Mouse (Mus musculus) MEL (cell line): ENCODE data around the gene 4931409K22Rik. TPM values are rescaled to one million over a fixed set of nuclear protein-coding genes. Genes with fewer than 3 reads are reported as not detected.

ENCODE experiments used
- DNase-seq: peaks from one replicate; pipeline ENCODE4 v3.0.0; 2011; ENCODE audit warnings: low read depth, low spot score
- H3K27ac ChIP-seq: 2 replicates; pipeline ENCODE4 v1.5.1; 2012; ENCODE audit warnings: low read depth, mild to moderate bottlenecking, control low read depth, low read length, moderate library complexity; ENCODE audit not compliant: control insufficient read depth
- H3K27me3 ChIP-seq, 2 experiments: fragments of 150-350 bp in 1 of 2; sonication (generic) in 1 of 2; 2 replicates each; pipeline ENCODE4 v1.6.1; 2012; ENCODE audit warnings: low read length in 2 of 2, mild to moderate bottlenecking in 2 of 2, improper control_type of control experiment in 1 of 2, moderate library complexity in 1 of 2; ENCODE audit not compliant: insufficient read depth in 2 of 2, control insufficient read depth in 1 of 2
- H3K36me3 ChIP-seq, 2 experiments: 2 replicates each; pipeline ENCODE4 v1.6.1; 2012 to 2014; ENCODE audit warnings: low read length in 2 of 2, improper control_type of control experiment in 1 of 2, inconsistent platforms in 1 of 2, mild to moderate bottlenecking in 1 of 2; ENCODE audit not compliant: insufficient read depth in 2 of 2, control insufficient read depth in 1 of 2
- H3K4me1 ChIP-seq, 2 experiments: fragments of 150-350 bp in 1 of 2; sonication (generic) in 1 of 2; 2 replicates each; pipeline ENCODE4 v1.6.1; 2012; ENCODE audit warnings: low read length in 2 of 2, improper control_type of control experiment in 1 of 2, mild to moderate bottlenecking in 1 of 2; ENCODE audit not compliant: insufficient read depth in 2 of 2, control insufficient read depth in 1 of 2
- H3K4me3 ChIP-seq, 2 experiments: fragments of 150-350 bp in 1 of 2; sonication (generic) in 1 of 2; 2 replicates each; pipeline ENCODE4 v1.5.1; 2012; ENCODE audit warnings: low read depth in 2 of 2, low read length in 2 of 2, mild to moderate bottlenecking in 2 of 2, moderate library complexity in 2 of 2, control low read depth in 1 of 2, improper control_type of control experiment in 1 of 2; ENCODE audit not compliant: control insufficient read depth in 1 of 2, insufficient read depth in 1 of 2
- H3K79me2 ChIP-seq: 2 replicates; pipeline ENCODE4 v1.6.1; 2012; ENCODE audit warnings: mild to moderate bottlenecking, low read length, moderate library complexity; ENCODE audit not compliant: control insufficient read depth, poor library complexity, insufficient read depth
- H3K9ac ChIP-seq: 2 replicates; pipeline ENCODE4 v1.6.1; 2012; ENCODE audit warnings: low read depth, mild to moderate bottlenecking, control low read depth, low read length, moderate library complexity; ENCODE audit not compliant: control insufficient read depth, poor library complexity, severe bottlenecking
- H3K9me3 ChIP-seq: fragments of 150-350 bp; sonication (generic); replicated peaks from 2 replicates; pipeline ENCODE4 v1.6.1; 2012; ENCODE audit warnings: mild to moderate bottlenecking, low read length, improper control_type of control experiment, moderate library complexity; ENCODE audit not compliant: insufficient read depth
- BHLHE40 ChIP-seq: IDR thresholded peaks from 2 replicates; pipeline ENCODE4 v1.6.1; 2012; ENCODE audit warnings: low read depth, mild to moderate bottlenecking, inconsistent platforms, low read length, improper control_type of control experiment, borderline replicate concordance
- CHD1 ChIP-seq: IDR thresholded peaks from 2 replicates; pipeline ENCODE4 v1.6.1; 2012; ENCODE audit warnings: low read depth, mild to moderate bottlenecking, inconsistent platforms, low read length, improper control_type of control experiment
- CHD2 ChIP-seq: IDR thresholded peaks from 2 replicates; pipeline ENCODE4 v1.6.1; 2011; ENCODE audit warnings: low read length, improper control_type of control experiment
- E2F4 ChIP-seq: IDR thresholded peaks from 2 replicates; pipeline ENCODE4 v1.6.1; 2011; ENCODE audit warnings: low read depth, low read length, improper control_type of control experiment, borderline replicate concordance
- ELF1 ChIP-seq: IDR thresholded peaks from 2 replicates; pipeline ENCODE4 v1.6.1; 2014; ENCODE audit warnings: low read depth, mild to moderate bottlenecking, inconsistent platforms, low read length, improper control_type of control experiment, moderate library complexity
- EP300 ChIP-seq, 2 experiments: IDR thresholded peaks; 2 replicates each; pipeline ENCODE4 v1.6.1; 2011; ENCODE audit warnings: improper control_type of control experiment in 2 of 2, low read length in 2 of 2, low read depth in 1 of 2, mild to moderate bottlenecking in 1 of 2
- GATA1 ChIP-seq: IDR thresholded peaks from 2 replicates; pipeline ENCODE4 v1.6.1; 2011; ENCODE audit warnings: low read depth, low read length, improper control_type of control experiment
- HCFC1 ChIP-seq: IDR thresholded peaks from 2 replicates; pipeline ENCODE4 v1.6.1; 2012; ENCODE audit warnings: low read depth, mild to moderate bottlenecking, inconsistent platforms, low read length, improper control_type of control experiment, moderate library complexity
- JUND ChIP-seq: IDR thresholded peaks from 2 replicates; pipeline ENCODE4 v1.6.1; 2011; ENCODE audit warnings: low read depth, mild to moderate bottlenecking, improper control_type of control experiment, low read length
- KAT2A ChIP-seq: conservative IDR thresholded peaks from 2 replicates; pipeline ENCODE4 v1.6.1; 2012; ENCODE audit warnings: low read depth, low read length, improper control_type of control experiment, inconsistent platforms
- MAX ChIP-seq: IDR thresholded peaks from 2 replicates; pipeline ENCODE4 v1.6.1; 2011; ENCODE audit warnings: low read length, improper control_type of control experiment
- MXI1 ChIP-seq: IDR thresholded peaks from 2 replicates; pipeline ENCODE4 v1.6.1; 2011; ENCODE audit warnings: mild to moderate bottlenecking, low read depth, low read length, improper control_type of control experiment
- NRF1 ChIP-seq: IDR thresholded peaks from 2 replicates; pipeline ENCODE4 v1.6.1; 2014; ENCODE audit warnings: low read depth, mild to moderate bottlenecking, inconsistent platforms, low read length, improper control_type of control experiment, moderate library complexity; ENCODE audit not compliant: poor library complexity, insufficient read depth, severe bottlenecking
- POLR2A ChIP-seq, 2 experiments: IDR thresholded peaks; 2 replicates each; pipeline ENCODE4 v1.6.1; 2011 to 2012; ENCODE audit warnings: low read length in 2 of 2, mild to moderate bottlenecking in 2 of 2, control low read depth in 1 of 2, improper control_type of control experiment in 1 of 2, low read depth in 1 of 2, moderate library complexity in 1 of 2; ENCODE audit not compliant: control insufficient read depth in 1 of 2, insufficient read depth in 1 of 2, poor library complexity in 1 of 2
- RCOR1 ChIP-seq: IDR thresholded peaks from 2 replicates; pipeline ENCODE4 v1.6.1; 2012; ENCODE audit warnings: low read depth, mild to moderate bottlenecking, inconsistent platforms, low read length, improper control_type of control experiment
- TAL1 ChIP-seq: IDR thresholded peaks from 2 replicates; pipeline ENCODE4 v1.6.1; 2012; ENCODE audit warnings: mild to moderate bottlenecking, inconsistent platforms, low read length, moderate library complexity, mixed read lengths
- TCF12 ChIP-seq: IDR thresholded peaks from 2 replicates; pipeline ENCODE4 v1.6.1; 2014; ENCODE audit warnings: low read depth, mild to moderate bottlenecking, inconsistent platforms, low read length, improper control_type of control experiment, moderate library complexity
- UBTF ChIP-seq: IDR thresholded peaks from 2 replicates; pipeline ENCODE4 v1.6.1; 2012; ENCODE audit warnings: low read depth, mild to moderate bottlenecking, inconsistent platforms, low read length, improper control_type of control experiment, moderate library complexity, borderline replicate concordance; ENCODE audit not compliant: insufficient read depth
- USF2 ChIP-seq, 2 experiments: IDR thresholded peaks; 2 replicates each; pipeline ENCODE4 v1.6.1; 2011 to 2012; ENCODE audit warnings: improper control_type of control experiment in 2 of 2, low read length in 2 of 2, borderline replicate concordance in 1 of 2, inconsistent platforms in 1 of 2, low read depth in 1 of 2, mild to moderate bottlenecking in 1 of 2; ENCODE audit not compliant: insufficient read depth in 1 of 2
- ZKSCAN1 ChIP-seq: IDR thresholded peaks from 2 replicates; pipeline ENCODE4 v1.6.1; 2012; ENCODE audit warnings: low read depth, mild to moderate bottlenecking, inconsistent platforms, low read length, improper control_type of control experiment, moderate library complexity
- ZNF384 ChIP-seq: IDR thresholded peaks from 2 replicates; pipeline ENCODE4 v1.6.1; 2012; ENCODE audit warnings: low read depth, mild to moderate bottlenecking, inconsistent platforms, low read length, improper control_type of control experiment
- polyA plus RNA-seq, 2 experiments: library from polyadenylated mRNA; stranded (reverse) in 1 of 2; unstranded in 1 of 2; fragments of >175 nt in 1 of 2; fragments of >200 nt in 1 of 2; gene quantifications; 2 replicates each; pipeline versions ENCODE4 v1.2.1 to v1.2.4; 2012; ENCODE audit warnings: low replicate concordance in 2 of 2, low read depth in 1 of 2; ENCODE audit not compliant: insufficient read length in 2 of 2, insufficient read depth in 1 of 2, missing spikeins in 1 of 2
- total RNA-seq: library from RNA; depleted of rRNA; stranded (reverse); fragments of 300-350 nt; gene quantifications from 2 replicates; pipeline ENCODE4 v1.2.3, GENCODE M21; 2012

Gene 4931409K22Rik
- total and polyA plus RNA-seq, 3 experiments, result not detected

DNA sequence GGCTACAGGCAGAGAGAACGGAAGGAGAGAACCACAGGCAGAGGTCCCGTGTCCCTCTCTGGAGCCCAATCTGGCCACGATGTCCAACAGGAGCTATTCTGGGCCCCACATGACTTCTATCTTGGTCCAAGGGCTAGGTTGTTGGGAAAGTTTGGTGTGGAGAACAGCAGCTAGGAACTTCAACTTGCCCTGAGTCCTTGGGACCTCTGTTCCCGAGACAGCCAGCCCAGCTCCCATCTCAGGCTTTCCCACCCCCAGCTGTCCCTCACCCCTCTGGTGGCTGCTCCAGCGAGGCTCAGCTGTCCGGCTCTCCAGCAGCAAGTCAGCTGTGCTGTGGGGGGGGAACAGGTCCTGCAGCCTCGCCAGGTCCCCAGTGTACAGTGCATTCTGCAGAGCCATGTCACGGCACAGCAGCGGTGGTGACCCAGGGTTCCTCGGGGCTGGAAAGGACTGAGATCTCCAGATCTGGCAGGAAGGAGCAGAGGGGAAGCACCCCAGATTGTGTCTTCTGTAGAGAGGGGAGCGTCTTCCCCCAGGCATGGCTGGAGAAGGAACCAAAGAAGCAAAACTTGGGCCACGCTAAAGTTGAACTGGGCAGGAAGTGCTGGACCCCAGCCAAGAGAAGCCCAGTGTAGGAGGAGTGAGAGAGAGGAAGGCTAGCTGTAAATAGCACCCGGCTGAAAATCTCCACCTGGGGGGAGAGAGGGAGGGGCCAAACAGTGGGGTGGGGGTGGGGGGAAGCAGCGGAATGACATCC is 16.0 kb downstream of the 4931409K22Rik start, which contains the start of gene Asb10:
Asb10 (minus strand) TSS at position 592 of the 757 bp plus-strand sequence.
- no peaks in the 10 kb centered on the region for H3K36me3 ChIP-seq
- no peak for TF ChIP-seq RCOR1
- TF ChIP-seq ELF1, result peak; percentile 53; the same call in 1 of the 2 replicates
- TF ChIP-seq KAT2A, result no peak
- TF ChIP-seq HCFC1, result no peak
- H3K4me3 ChIP-seq, result peak within 1 kb of the TSS; percentile 23 to 46; a peak in 3 of 4 replicates
- DNase-seq, result peak; percentile 74
- H3K79me2 ChIP-seq, result no peaks in the 10 kb centered on the region
- H3K27ac ChIP-seq, result no peak within 1 kb of the TSS
- H3K27me3 ChIP-seq, result peaks cover 3% of the 10 kb centered on the region in 2 experiments
- peaks cover 0 to 8% of the 10 kb centered on the region in 2 experiments; a peak in 2 of 4 replicates for H3K4me1 ChIP-seq
- no peaks in the 10 kb centered on the region for H3K9me3 ChIP-seq
- peak within 1 kb of the TSS; percentile 58 for H3K9ac ChIP-seq

DNA sequence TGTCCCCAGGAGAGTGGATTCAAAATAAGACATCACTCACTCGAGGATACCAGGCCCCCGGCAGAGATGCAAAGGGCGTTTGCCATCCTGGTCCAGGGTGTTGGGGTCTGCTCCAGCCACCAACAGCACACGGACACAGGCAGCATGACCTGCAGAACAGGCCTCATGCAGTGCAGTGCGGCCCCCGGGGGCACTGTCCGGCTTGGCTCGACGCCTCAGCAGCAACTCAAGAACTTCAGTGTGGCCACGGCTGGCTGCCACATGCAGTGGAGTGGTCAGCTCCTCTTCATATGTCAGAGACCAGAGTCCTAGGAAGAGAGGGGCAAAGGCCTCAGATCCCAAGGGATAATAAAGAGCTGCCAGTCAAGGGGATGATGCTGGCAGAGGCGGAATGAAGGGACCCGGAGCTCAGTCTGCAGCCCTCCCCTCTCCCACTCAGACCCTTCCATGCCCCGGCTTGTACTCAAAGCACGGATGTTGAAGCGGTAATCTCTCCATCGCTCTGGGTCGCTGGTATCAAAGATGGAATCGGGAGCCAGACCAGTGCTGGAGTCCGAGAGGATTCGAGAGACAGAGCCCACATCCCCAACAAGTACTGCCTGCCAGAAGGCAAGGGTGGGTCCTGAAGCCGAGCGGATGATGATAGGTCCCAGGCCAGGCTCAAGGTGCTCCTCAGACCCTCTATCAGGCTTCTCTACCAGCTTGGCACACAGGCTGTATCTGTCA is 16.9 kb downstream of the 4931409K22Rik start:
- Histone ChIP-seq H3K79me2 (no peaks in the 10 kb centered on the region), H3K4me1 (peaks cover 0 to 8% of the 10 kb centered on the region in 2 experiments; a peak in 2 of 4 replicates), H3K9me3 (no peaks in the 10 kb centered on the region), H3K4me3 (no peak overlapping the region), H3K27ac (no peak overlapping the region), H3K27me3 (peaks cover 3% of the 10 kb centered on the region in 2 experiments), H3K9ac (no peak overlapping the region), H3K36me3 (no peaks in the 10 kb centered on the region)
- no peak for TF ChIP-seq MAX
- TF ChIP-seq POLR2A (IDR thresholded peaks at IDR 0.05; ENCODE audit: control insufficient read depth in 1 of 2, insufficient read depth in 1 of 2, low read depth in 1 of 2, low read length in 2 of 2, poor library complexity in 1 of 2), result no peak
- no peak for TF ChIP-seq ZKSCAN1
- TF ChIP-seq MXI1, result no peak
- TF ChIP-seq EP300 (IDR thresholded peaks at IDR 0.05; ENCODE audit: low read depth in 1 of 2, low read length in 2 of 2), result no peak
- no peak for DNase-seq

DNA sequence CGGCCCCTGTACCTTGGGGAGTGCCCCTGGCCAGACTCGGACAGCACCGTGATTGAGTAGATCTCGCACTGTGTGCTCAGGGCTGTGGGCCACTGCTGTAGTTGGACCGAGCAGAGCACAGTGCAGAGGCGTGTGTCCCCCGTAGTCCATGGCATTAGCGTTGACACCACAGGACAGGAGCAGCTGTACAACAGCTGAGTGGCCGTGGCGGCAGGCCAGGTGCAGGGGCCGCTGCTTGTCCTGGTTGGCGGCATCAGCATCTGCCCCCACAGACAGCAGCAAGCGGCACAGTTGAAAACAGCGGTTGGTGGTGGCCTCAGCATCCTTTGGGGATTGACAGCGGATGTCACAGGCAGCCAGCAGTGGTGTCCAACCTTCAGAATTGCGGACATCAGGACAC is 19.0 kb downstream of the 4931409K22Rik start:
- DNase-seq, result no peak
- no peaks in the 10 kb centered on the region for H3K9me3 ChIP-seq
- H3K27me3 ChIP-seq, result peaks cover 3% of the 10 kb centered on the region in 2 experiments
- H3K4me1 ChIP-seq, result peaks cover 0 to 8% of the 10 kb centered on the region in 2 experiments; a peak in 2 of 4 replicates
- no peak overlapping the region for H3K27ac ChIP-seq
- H3K79me2 ChIP-seq, result no peaks in the 10 kb centered on the region
- no peak overlapping the region for H3K4me3 ChIP-seq
- H3K36me3 ChIP-seq, result no peaks in the 10 kb centered on the region
- H3K9ac ChIP-seq, result no peak overlapping the region
- TF ChIP-seq GATA1 (no peak), CHD1 (no peak), JUND (no peak), TAL1 (no peak), USF2 (IDR thresholded peaks at IDR 0.05; ENCODE audit: borderline replicate concordance in 1 of 2, insufficient read depth in 1 of 2, low read depth in 1 of 2, low read length in 2 of 2) (no peak), ZKSCAN1 (no peak), ZNF384 (no peak), BHLHE40 (no peak), NRF1 (no peak), CHD2 (no peak), TCF12 (no peak), MAX (no peak), RCOR1 (no peak), E2F4 (no peak), UBTF (no peak)
